Mouse (Mus musculus) lung, embryonic 14.5 days (tissue): ENCODE data around the gene Sipa1l3. TPM values are rescaled to one million over a fixed set of nuclear protein-coding genes. Genes with fewer than 3 reads are reported as not detected.

Experiments
- ATAC-seq: fragments of 200-750 bp; cut with Nextera tagmentation; 2 replicates; pipeline ENCODE4 v1.8.0; 2017; ENCODE audit warnings: mild to moderate bottlenecking, moderate TSS enrichment, moderate library complexity; ENCODE audit not compliant: insufficient read depth
- DNase-seq: peaks from one replicate; pipeline ENCODE4 v3.0.0-alpha.2; 2015
- H3K27ac ChIP-seq: fragments of 300-500 bp; sonication (generic); 2 replicates; pipeline ENCODE4 v1.5.1; 2014; ENCODE audit warnings: low read depth, mild to moderate bottlenecking, moderate library complexity
- H3K27me3 ChIP-seq: fragments of 300-500 bp; sonication (generic); 2 replicates; pipeline ENCODE4 v1.6.1; 2014; ENCODE audit warnings: low read length, control low read depth; ENCODE audit not compliant: insufficient read depth
- H3K36me3 ChIP-seq: fragments of 300-500 bp; sonication (generic); 2 replicates; pipeline ENCODE4 v1.6.1; 2014; ENCODE audit warnings: control low read depth; ENCODE audit not compliant: insufficient read depth
- H3K4me1 ChIP-seq: fragments of 300-500 bp; sonication (generic); 2 replicates; pipeline ENCODE4 v1.6.1; 2014; ENCODE audit warnings: antibody characterized with exemption, control low read depth; ENCODE audit not compliant: insufficient read depth
- H3K4me2 ChIP-seq: fragments of 300-500 bp; sonication (generic); 2 replicates; pipeline ENCODE4 v1.6.1; 2014; ENCODE audit warnings: mild to moderate bottlenecking
- H3K4me3 ChIP-seq: fragments of 300-500 bp; sonication (generic); 2 replicates; pipeline ENCODE4 v1.5.1; 2014; ENCODE audit warnings: low read depth, low read length
- H3K9ac ChIP-seq: fragments of 300-500 bp; sonication (generic); 2 replicates; pipeline ENCODE4 v1.6.1; 2014
- H3K9me3 ChIP-seq: fragments of 300-500 bp; sonication (generic); 2 replicates; pipeline ENCODE4 v1.6.1; 2016; ENCODE audit warnings: low read depth, low read length, control low read depth
- CTCF ChIP-seq: IDR thresholded peaks from 2 replicates; pipeline ENCODE4 v1.5.1; 2016; ENCODE audit warnings: antibody characterized with exemption, low read depth
- WGBS: fragments of 180-500 bp; shearing (Covaris S2); extraction: QIAGEN DNeasy Blood & Tissue Kit; methylation state at CpG from one replicate; pipeline ENCODE4 v1.1.7; 2014; 5-methylcytosine and 5-hydroxymethylcytosine counted together
- polyA plus RNA-seq: library from polyadenylated mRNA; unstranded; fragments of >200 nt; fragmentation: Nextera tagmentation; extraction: Ambion mirVana; gene quantifications from 2 replicates; pipeline ENCODE4 v1.2.1, GENCODE M21; 2014

Gene Sipa1l3
- polyA plus RNA-seq, 1 experiment from 2014 or later = 20.2 TPM

DNA sequence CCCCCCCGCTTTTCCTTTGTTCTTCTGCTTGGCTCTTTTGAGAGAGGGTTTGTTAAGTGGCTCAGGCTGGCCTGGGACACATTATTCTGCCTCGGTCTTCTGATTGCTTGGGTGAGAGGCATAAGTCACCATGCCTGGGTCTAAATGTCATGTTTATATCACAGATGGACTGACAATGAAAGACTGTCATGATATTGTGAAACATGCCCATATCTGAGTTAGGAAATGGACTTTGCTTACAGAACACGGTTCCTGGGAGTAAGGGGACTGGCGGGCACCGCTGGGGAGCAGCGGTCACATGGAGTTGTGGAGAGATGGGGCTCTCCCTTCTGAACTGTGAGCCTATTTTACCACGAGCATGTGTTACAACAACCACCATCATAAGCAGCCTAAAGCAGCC lies 184.3 kb downstream of the Sipa1l3 start:
- no peaks in the 10 kb centered on the region for H3K27me3 ChIP-seq
- ATAC-seq (no peak; the same call in 1 of the 2 replicates), DNase-seq (peak; percentile 44)
- H3K4me1 ChIP-seq = no peaks in the 10 kb centered on the region
- no peak for TF ChIP-seq CTCF
- H3K27ac ChIP-seq = peak overlapping the region; percentile 27
- H3K4me2 ChIP-seq = no peak overlapping the region
- WGBS = 31% methylated on average over 7 of the region's 7 CpGs
- no peaks in the 10 kb centered on the region for H3K9me3 ChIP-seq
- H3K4me3 ChIP-seq = no peak overlapping the region
- peaks cover 62% of the 10 kb centered on the region for H3K36me3 ChIP-seq
- H3K9ac ChIP-seq = no peak overlapping the region

GRCm38 (mm10) chr7:29328984-29329383 lies 189.5 kb downstream of the Sipa1l3 start:
- Histone ChIP-seq H3K4me2 (no peak overlapping the region), H3K27ac (no peak overlapping the region), H3K4me1 (no peaks in the 10 kb centered on the region), H3K9me3 (no peaks in the 10 kb centered on the region), H3K36me3 (peaks cover 70% of the 10 kb centered on the region), H3K4me3 (no peak overlapping the region), H3K27me3 (no peaks in the 10 kb centered on the region), H3K9ac (no peak overlapping the region)
- 90% methylated on average over 16 of the region's 16 CpGs for WGBS
- ATAC-seq (no peak), DNase-seq (no peak)
- no peak for TF ChIP-seq CTCF

DNA sequence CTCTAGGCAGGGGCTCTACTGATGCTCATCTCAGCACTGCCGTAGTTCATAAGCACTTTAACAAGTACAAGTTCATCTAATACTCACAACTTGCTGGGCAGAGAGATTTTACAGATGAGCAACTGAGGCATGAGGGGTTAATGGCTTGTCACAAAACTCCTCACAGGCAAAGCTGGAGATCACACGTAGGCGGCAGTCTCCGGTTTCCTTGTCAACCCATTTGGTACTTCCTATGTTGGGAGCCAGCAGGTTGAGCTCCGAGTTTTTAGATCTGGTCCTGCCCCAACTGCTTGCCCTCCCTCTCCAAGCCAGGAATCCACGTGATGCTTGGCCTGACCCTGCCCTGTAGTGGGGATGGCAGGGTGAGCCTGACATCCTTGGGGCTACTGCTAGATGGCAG lies 191.4 kb downstream of the Sipa1l3 start:
- Histone ChIP-seq H3K27ac (no peak overlapping the region), H3K4me2 (no peak overlapping the region), H3K9me3 (no peaks in the 10 kb centered on the region), H3K27me3 (no peaks in the 10 kb centered on the region), H3K4me1 (no peaks in the 10 kb centered on the region), H3K36me3 (peaks cover 65% of the 10 kb centered on the region), H3K9ac (no peak overlapping the region), H3K4me3 (no peak overlapping the region)
- WGBS = 74% methylated on average over 6 of the region's 6 CpGs
- TF ChIP-seq CTCF = no peak
- no peak for DNase-seq
- no peak for ATAC-seq

DNA sequence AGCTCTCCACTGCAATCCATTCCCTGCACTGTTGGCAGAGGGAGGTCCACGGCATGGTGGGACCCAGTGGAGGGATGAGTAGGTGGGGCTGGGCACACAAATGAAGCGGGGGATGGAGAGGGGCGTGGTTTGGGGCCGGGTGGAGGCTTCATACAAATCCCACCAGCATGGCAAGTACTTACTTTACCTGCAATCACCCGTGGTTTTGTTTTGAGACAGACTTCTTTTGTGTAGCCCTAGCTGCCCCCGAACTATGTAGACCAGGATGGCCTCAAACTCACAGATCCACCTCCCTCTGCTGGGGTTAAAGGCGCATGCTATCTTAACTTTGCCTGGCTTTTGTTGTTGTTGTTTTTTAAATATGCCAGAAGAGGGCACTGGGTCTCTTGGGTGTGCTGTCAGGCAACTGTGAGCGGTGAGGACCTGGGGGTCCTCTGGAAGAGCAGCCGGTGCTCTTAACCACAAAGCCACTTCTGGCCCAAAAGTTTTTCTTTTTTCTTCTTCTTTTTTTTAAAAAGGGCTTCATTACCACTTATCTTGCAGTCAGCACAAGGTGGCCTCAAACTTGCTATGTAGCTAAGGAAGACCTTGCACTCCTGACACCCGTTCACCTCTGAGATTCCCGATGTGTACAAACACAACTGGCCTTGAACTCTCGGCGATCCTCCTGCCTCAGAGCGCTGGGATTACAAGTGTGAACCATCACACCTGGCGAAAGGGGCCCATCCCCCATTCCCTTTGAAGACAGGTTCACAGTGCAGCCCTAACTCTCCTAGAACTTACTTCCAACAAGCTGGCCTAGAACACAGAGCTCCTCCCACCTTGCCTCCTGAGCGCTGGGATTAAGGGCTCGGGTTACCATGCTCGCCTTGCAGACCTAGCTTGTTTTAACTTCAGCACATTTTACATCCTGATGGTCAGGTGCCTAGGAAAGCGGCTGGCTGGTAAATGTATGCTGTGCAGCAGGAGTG lies 198.8 kb downstream of the Sipa1l3 start:
- Histone ChIP-seq H3K9me3 (no peaks in the 10 kb centered on the region), H3K9ac (peak overlapping the region; percentile 44), H3K4me3 (peak overlapping the region; percentile 20), H3K36me3 (peaks cover 19% of the 10 kb centered on the region; the same call in 1 of the 2 replicates), H3K27ac (peak overlapping the region; percentile 95), H3K27me3 (no peaks in the 10 kb centered on the region), H3K4me1 (peaks cover 23% of the 10 kb centered on the region), H3K4me2 (peak overlapping the region; percentile 57)
- TF ChIP-seq CTCF = peak; percentile 39; the same call in 1 of the 2 replicates
- DNase-seq = peak; percentile 55
- WGBS = 10% methylated on average over 19 of the region's 19 CpGs
- ATAC-seq = no peak

GRCm38 (mm10) chr7:29318115-29318911 lies 200.1 kb downstream of the Sipa1l3 start:
- ATAC-seq (peak; percentile 39), DNase-seq (peak; percentile 78)
- H3K27ac ChIP-seq = peak overlapping the region; percentile 95
- no peaks in the 10 kb centered on the region for H3K9me3 ChIP-seq
- H3K9ac ChIP-seq = peak overlapping the region; percentile 44
- H3K4me2 ChIP-seq = peak overlapping the region; percentile 57
- WGBS = 4% methylated on average over 18 of the region's 18 CpGs
- H3K4me3 ChIP-seq = peak overlapping the region; percentile 20
- H3K27me3 ChIP-seq = no peaks in the 10 kb centered on the region
- peaks cover 23% of the 10 kb centered on the region for H3K4me1 ChIP-seq
- H3K36me3 ChIP-seq = 0 out of 2 replicates have a peak, but pooled peaks cover 8% of the 10 kb centered on the region
- no peak for TF ChIP-seq CTCF

DNA sequence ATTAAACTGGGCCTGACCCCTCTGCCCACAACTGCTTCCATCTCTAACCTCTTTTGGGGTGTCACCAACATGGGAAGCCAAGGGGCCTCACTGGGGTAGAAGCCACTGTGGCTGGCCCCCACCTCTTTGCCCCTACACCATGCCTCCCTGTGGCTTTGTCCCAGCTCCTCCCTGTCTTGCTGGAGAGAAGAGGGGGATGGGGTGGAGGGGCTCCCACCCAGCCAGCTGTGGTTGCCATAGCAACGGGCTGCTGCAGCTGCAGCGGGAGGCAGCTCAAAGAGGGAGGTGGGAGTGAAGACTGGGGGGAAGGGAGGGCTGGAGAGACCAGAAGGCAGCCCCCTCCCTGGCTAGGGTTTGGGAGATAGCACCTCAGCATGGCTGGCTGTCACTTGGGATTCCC lies 200.9 kb downstream of the Sipa1l3 start:
- TF ChIP-seq CTCF = no peak
- peak overlapping the region; percentile 27; the same call in 1 of the 2 replicates for H3K9ac ChIP-seq
- peak overlapping the region; percentile 17; the same call in 1 of the 2 replicates for H3K4me3 ChIP-seq
- peak; percentile 72 for ATAC-seq
- H3K4me2 ChIP-seq = peak overlapping the region; percentile 57
- 0% methylated on average over 2 of the region's 2 CpGs for WGBS
- H3K27ac ChIP-seq = peak overlapping the region; percentile 95
- H3K27me3 ChIP-seq = no peaks in the 10 kb centered on the region
- DNase-seq = peak; percentile 95
- H3K9me3 ChIP-seq = no peaks in the 10 kb centered on the region
- H3K36me3 ChIP-seq = 0 out of 2 replicates have a peak, but pooled peaks cover 4% of the 10 kb centered on the region
- H3K4me1 ChIP-seq = peaks cover 23% of the 10 kb centered on the region
